Mouse (Mus musculus): ENCODE measurements around the gene Opa3. TPM values are rescaled to one million over a fixed set of nuclear protein-coding genes. Genes with fewer than 3 reads are reported as not detected.

Gene Opa3
- total and polyA plus RNA-seq, 3 experiments: 8.4 to 15.2 (median 14.2) TPM

DNA sequence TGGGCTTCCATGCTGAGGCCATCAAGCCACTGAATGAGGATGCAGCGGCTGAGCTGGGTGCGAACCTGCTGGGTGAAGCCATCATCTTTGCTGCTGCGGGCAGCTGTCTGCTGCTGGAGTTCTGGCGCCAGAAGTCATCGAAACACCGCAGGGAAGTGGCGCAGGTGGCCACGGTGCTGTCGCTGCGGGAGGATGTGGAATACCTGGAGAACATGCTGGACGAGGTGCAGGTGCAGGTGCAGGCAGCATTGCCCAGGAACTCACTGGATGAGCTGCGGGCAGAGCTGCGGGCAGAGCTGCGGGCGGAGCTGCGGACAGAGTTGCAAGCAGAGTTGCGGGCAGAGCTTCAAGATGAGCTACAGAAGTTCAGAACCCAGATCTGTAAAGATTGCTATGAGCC is 27.3 kb downstream of the Opa3 start:
- DNase-seq (ENCODE audit: low spot score): no peak
- H3K9me3 ChIP-seq (replicated peaks): no peaks in the 10 kb centered on the region
- H3K36me3 ChIP-seq (replicated peaks): peaks cover 68% of the 10 kb centered on the region
- H3K27me3 ChIP-seq (ENCODE audit: insufficient read depth, low read length): no peaks in the 10 kb centered on the region
- H3K4me3 ChIP-seq (ENCODE audit: low read depth, low read length): peak overlapping the region; percentile 48
- TF ChIP-seq POLR2AphosphoS5 (IDR thresholded peaks at IDR 0.05; ENCODE audit: insufficient replicate concordance, low read depth, low read length) (0 out of 2 replicates have a peak, but pooled peaks have one; percentile 41), TAL1 (conservative IDR thresholded peaks at IDR 0.05; ENCODE audit: low read depth, low read length) (no peak), GATA1 (IDR thresholded peaks at IDR 0.05; ENCODE audit: borderline replicate concordance, low read length) (no peak), GATA2 (IDR thresholded peaks at IDR 0.05; ENCODE audit: borderline replicate concordance, low read depth, low read length) (no peak), CTCF (IDR thresholded peaks at IDR 0.05; ENCODE audit: low read depth, low read length) (no peak)
- peaks cover 44% of the 10 kb centered on the region for H3K4me1 ChIP-seq (ENCODE audit: insufficient read depth, low read depth, low read length)
- no peak for ATAC-seq (ENCODE audit: extremely low read depth, insufficient number of reproducible peaks, low FRiP score, poor library complexity, severe bottlenecking)

GRCm38 (mm10) chr7:19256567-19256966 is 28.4 kb downstream of the Opa3 start:
- H3K36me3 ChIP-seq (replicated peaks): peaks cover 79% of the 10 kb centered on the region
- peaks cover 53% of the 10 kb centered on the region for H3K4me1 ChIP-seq (ENCODE audit: insufficient read depth, low read depth, low read length)
- no peak overlapping the region for H3K4me3 ChIP-seq (ENCODE audit: low read depth, low read length)

GRCm38 (mm10) chr7:19257390-19258022 is 29.4 kb downstream of the Opa3 start:
- no peak for TF ChIP-seq CTCF (IDR thresholded peaks at IDR 0.05; ENCODE audit: low read depth, low read length)
- TF ChIP-seq GATA1 (IDR thresholded peaks at IDR 0.05; ENCODE audit: borderline replicate concordance, low read length): no peak
- TF ChIP-seq POLR2AphosphoS5 (IDR thresholded peaks at IDR 0.05; ENCODE audit: insufficient replicate concordance, low read depth, low read length): no peak
- no peak for TF ChIP-seq GATA2 (IDR thresholded peaks at IDR 0.05; ENCODE audit: borderline replicate concordance, low read depth, low read length)
- TF ChIP-seq TAL1 (conservative IDR thresholded peaks at IDR 0.05; ENCODE audit: low read depth, low read length): no peak
- DNase-seq (ENCODE audit: low spot score) (peak; percentile 71), ATAC-seq (ENCODE audit: extremely low read depth, insufficient number of reproducible peaks, low FRiP score, poor library complexity, severe bottlenecking) (peak; percentile 71)
- no peaks in the 10 kb centered on the region for H3K9me3 ChIP-seq (replicated peaks)
- H3K4me3 ChIP-seq (ENCODE audit: low read depth, low read length): no peak overlapping the region
- no peaks in the 10 kb centered on the region for H3K27me3 ChIP-seq (ENCODE audit: insufficient read depth, low read length)
- peaks cover 61% of the 10 kb centered on the region for H3K4me1 ChIP-seq (ENCODE audit: insufficient read depth, low read depth, low read length)
- H3K36me3 ChIP-seq (replicated peaks): peaks cover 88% of the 10 kb centered on the region

More at GRCm38 (mm10) chr7:19256567-19256966, 28.4 kb downstream of the Opa3 start:
- Histone ChIP-seq H3K27me3 (ENCODE audit: insufficient read depth, low read length) (no peaks in the 10 kb centered on the region), H3K9me3 (replicated peaks) (no peaks in the 10 kb centered on the region)
- DNase-seq (ENCODE audit: low spot score): no peak
- ATAC-seq (ENCODE audit: extremely low read depth, insufficient number of reproducible peaks, low FRiP score, poor library complexity, severe bottlenecking): no peak
- TF ChIP-seq TAL1 (conservative IDR thresholded peaks at IDR 0.05; ENCODE audit: low read depth, low read length) (no peak), POLR2AphosphoS5 (IDR thresholded peaks at IDR 0.05; ENCODE audit: insufficient replicate concordance, low read depth, low read length) (no peak), GATA2 (IDR thresholded peaks at IDR 0.05; ENCODE audit: borderline replicate concordance, low read depth, low read length) (no peak), GATA1 (IDR thresholded peaks at IDR 0.05; ENCODE audit: borderline replicate concordance, low read length) (no peak), CTCF (IDR thresholded peaks at IDR 0.05; ENCODE audit: low read depth, low read length) (no peak)

DNA sequence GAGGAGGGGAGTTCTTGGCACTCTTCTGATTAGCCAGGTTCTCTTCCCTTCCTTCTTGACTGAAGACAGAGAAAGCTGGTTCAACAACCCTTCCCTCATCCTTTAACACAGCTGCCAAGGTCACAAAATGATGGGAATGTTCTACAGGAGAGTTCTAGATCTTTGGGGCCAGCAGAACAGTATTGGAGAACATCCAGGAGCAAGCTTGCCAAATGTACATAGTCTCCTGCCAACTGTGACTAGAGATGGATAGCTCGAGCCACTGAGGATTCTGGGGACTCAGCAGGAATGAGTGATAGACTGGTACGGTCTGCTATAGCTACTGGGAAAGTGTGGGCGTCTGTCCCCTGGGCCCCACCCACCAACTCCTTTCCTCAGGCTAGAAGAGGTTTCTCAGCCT is 30.2 kb downstream of the Opa3 start:
- ATAC-seq (ENCODE audit: extremely low read depth, insufficient number of reproducible peaks, low FRiP score, poor library complexity, severe bottlenecking): no peak
- DNase-seq (ENCODE audit: low spot score): no peak
- TF ChIP-seq POLR2AphosphoS5 (IDR thresholded peaks at IDR 0.05; ENCODE audit: insufficient replicate concordance, low read depth, low read length) (no peak), GATA1 (IDR thresholded peaks at IDR 0.05; ENCODE audit: borderline replicate concordance, low read length) (no peak), CTCF (IDR thresholded peaks at IDR 0.05; ENCODE audit: low read depth, low read length) (no peak), GATA2 (IDR thresholded peaks at IDR 0.05; ENCODE audit: borderline replicate concordance, low read depth, low read length) (no peak), TAL1 (conservative IDR thresholded peaks at IDR 0.05; ENCODE audit: low read depth, low read length) (no peak)
- H3K9me3 ChIP-seq (replicated peaks): no peaks in the 10 kb centered on the region
- H3K4me3 ChIP-seq (ENCODE audit: low read depth, low read length): no peak overlapping the region
- H3K4me1 ChIP-seq (ENCODE audit: insufficient read depth, low read depth, low read length): peaks cover 68% of the 10 kb centered on the region
- peaks cover 95% of the 10 kb centered on the region for H3K36me3 ChIP-seq (replicated peaks)
- no peaks in the 10 kb centered on the region for H3K27me3 ChIP-seq (ENCODE audit: insufficient read depth, low read length)

DNA sequence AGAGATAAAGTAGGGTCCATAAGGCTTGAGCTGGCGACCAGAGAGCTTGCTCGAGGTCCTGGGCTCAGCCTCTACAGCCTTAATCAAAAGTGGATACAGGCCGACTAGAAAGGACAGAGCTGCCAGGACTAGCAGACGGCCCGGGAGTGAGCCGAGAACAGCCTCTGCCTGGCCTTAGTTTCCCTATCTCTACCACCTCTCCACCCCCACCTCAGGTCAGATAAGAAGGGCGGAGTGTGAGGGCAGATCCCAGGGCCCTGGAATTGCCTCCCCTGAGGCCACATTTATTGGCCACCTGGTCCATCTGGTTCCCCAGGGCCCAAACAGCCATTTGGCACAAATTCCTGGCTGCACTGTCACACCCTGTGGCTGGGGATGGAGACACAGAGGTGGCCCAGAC is 37.0 kb downstream of the Opa3 start:
- peak overlapping the region; percentile 67 for H3K4me3 ChIP-seq (ENCODE audit: low read depth, low read length)
- ATAC-seq (ENCODE audit: extremely low read depth, insufficient number of reproducible peaks, low FRiP score, poor library complexity, severe bottlenecking) (no peak), DNase-seq (ENCODE audit: low spot score) (peak; percentile 56)
- H3K4me1 ChIP-seq (ENCODE audit: insufficient read depth, low read depth, low read length): peaks cover 93% of the 10 kb centered on the region
- no peak for TF ChIP-seq POLR2AphosphoS5 (IDR thresholded peaks at IDR 0.05; ENCODE audit: insufficient replicate concordance, low read depth, low read length)
- no peak for TF ChIP-seq GATA1 (IDR thresholded peaks at IDR 0.05; ENCODE audit: borderline replicate concordance, low read length)
- TF ChIP-seq TAL1 (conservative IDR thresholded peaks at IDR 0.05; ENCODE audit: low read depth, low read length): no peak
- TF ChIP-seq GATA2 (IDR thresholded peaks at IDR 0.05; ENCODE audit: borderline replicate concordance, low read depth, low read length): no peak
- TF ChIP-seq CTCF (IDR thresholded peaks at IDR 0.05; ENCODE audit: low read depth, low read length): no peak
- H3K36me3 ChIP-seq (replicated peaks): peaks cover 88% of the 10 kb centered on the region
- no peaks in the 10 kb centered on the region for H3K27me3 ChIP-seq (ENCODE audit: insufficient read depth, low read length)
- H3K9me3 ChIP-seq (replicated peaks): no peaks in the 10 kb centered on the region

GRCm38 (mm10) chr7:19265928-19266822 is 38.0 kb downstream of the Opa3 start:
- ATAC-seq (ENCODE audit: extremely low read depth, insufficient number of reproducible peaks, low FRiP score, poor library complexity, severe bottlenecking) (peak; percentile 55), DNase-seq (ENCODE audit: low spot score) (peak; percentile 81)
- H3K4me1 ChIP-seq (ENCODE audit: insufficient read depth, low read depth, low read length): peaks cover 84% of the 10 kb centered on the region
- no peak for TF ChIP-seq TAL1 (conservative IDR thresholded peaks at IDR 0.05; ENCODE audit: low read depth, low read length)
- peak overlapping the region; percentile 67 for H3K4me3 ChIP-seq (ENCODE audit: low read depth, low read length)
- no peaks in the 10 kb centered on the region for H3K27me3 ChIP-seq (ENCODE audit: insufficient read depth, low read length)
- H3K9me3 ChIP-seq (replicated peaks): no peaks in the 10 kb centered on the region
- H3K36me3 ChIP-seq (replicated peaks): peaks cover 78% of the 10 kb centered on the region
